Mouse (Mus musculus): ENCODE data around the gene Lyst. TPM values are rescaled to one million over a fixed set of nuclear protein-coding genes. Genes with fewer than 3 reads are reported as not detected.
A peak's percentile ranks its signal among the peaks of the same experiment; 100 is the strongest.

The Lyst gene
- polyA plus RNA-seq, 1 experiment from 2014 or later: 2.8 TPM

DNA sequence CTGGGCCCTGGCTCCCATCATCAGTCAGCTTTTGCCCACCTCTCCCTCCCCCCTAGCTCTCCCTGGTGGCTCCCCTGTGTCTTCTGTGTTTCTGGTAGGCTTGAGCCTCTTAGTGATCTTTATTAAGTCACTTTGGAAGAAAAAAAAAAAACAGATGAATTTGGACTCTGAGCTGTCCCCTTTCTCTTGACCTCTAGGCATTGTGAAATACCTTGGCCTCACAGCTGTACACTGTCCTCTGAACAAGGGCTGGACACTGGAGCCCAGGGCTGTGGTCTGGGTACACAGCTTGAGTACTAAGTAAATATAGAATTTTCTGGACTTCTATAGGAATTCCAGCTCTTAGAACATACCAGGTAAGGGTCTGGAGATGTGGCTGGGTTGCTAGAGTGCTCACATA is 20.6 kb upstream of the Lyst start:
- no peak overlapping the region for H3K4me3 ChIP-seq (ENCODE audit: low read depth, low read length)
- no peaks in the 10 kb centered on the region for H3K9me3 ChIP-seq (replicated peaks; ENCODE audit: control insufficient read depth, low read length)
- no peaks in the 10 kb centered on the region for H3K27me3 ChIP-seq (replicated peaks; ENCODE audit: control insufficient read depth, insufficient read depth, low read length)
- ATAC-seq: no peak
- H3K9ac ChIP-seq (ENCODE audit: low read length): no peak overlapping the region
- H3K27ac ChIP-seq (ENCODE audit: low read depth, low read length): no peak overlapping the region
- H3K36me3 ChIP-seq (ENCODE audit: control insufficient read depth, insufficient read depth, low read length): no peaks in the 10 kb centered on the region
- peaks cover 7% of the 10 kb centered on the region; the same call in 1 of the 2 replicates for H3K4me1 ChIP-seq (ENCODE audit: control insufficient read depth, insufficient read depth, low read length)
- no peak overlapping the region for H3K4me2 ChIP-seq (ENCODE audit: low read length)
- DNase-seq (ENCODE audit: low spot score): no peak

DNA sequence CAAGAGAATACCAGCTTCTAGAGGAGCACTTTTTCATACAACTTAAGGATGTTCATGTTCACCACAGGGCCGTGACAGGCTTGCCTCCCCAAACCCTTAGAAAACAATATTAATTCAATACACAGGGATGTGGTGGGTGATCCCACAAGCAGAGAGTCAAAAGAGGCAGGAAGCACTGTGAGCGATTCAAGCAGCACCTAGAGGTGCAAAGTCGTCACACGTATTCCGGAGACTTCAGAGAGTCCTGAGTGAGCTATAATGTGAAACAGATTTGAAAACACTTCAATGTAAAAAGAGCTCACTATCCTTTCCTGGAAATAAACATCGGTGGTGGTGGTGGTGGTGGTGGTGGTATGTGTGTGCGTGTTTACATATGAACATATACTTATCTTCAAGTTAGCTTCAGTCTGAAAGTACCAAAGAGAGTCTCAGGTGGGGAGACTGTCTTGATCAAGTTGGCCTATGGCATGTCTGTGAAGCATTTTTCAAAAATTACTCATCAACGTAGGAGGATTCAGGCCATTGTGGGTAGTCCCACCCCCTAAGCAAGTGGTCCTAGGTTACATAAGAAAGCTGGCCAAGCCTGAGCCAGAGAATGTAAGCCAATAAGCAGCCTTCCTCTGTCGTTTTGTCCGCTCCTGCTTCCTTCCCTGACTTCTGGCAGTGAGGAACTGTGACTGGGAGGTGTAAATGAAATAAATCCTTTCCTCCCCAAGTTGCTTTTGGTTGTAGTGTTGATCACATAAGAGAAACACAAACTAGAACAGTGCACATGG is 17.9 kb upstream of the Lyst start:
- no peaks in the 10 kb centered on the region for H3K36me3 ChIP-seq (ENCODE audit: control insufficient read depth, insufficient read depth, low read length)
- H3K27me3 ChIP-seq (replicated peaks; ENCODE audit: control insufficient read depth, insufficient read depth, low read length): no peaks in the 10 kb centered on the region
- no peak overlapping the region for H3K4me3 ChIP-seq (ENCODE audit: low read depth, low read length)
- WGBS: 86% methylated on average over 10 of the region's 10 CpGs
- ATAC-seq: no peak
- H3K9me3 ChIP-seq (replicated peaks; ENCODE audit: control insufficient read depth, low read length): no peaks in the 10 kb centered on the region
- H3K27ac ChIP-seq (ENCODE audit: low read depth, low read length): no peak overlapping the region
- no peak overlapping the region for H3K4me2 ChIP-seq (ENCODE audit: low read length)
- no peak for DNase-seq (ENCODE audit: low spot score)
- H3K9ac ChIP-seq (ENCODE audit: low read length): no peak overlapping the region
- H3K4me1 ChIP-seq (ENCODE audit: control insufficient read depth, insufficient read depth, low read length): peaks cover 8% of the 10 kb centered on the region; the same call in 1 of the 2 replicates

- 91% methylated on average over 2 of the region's 2 CpGs for WGBS
- Histone ChIP-seq H3K4me1 (ENCODE audit: control insufficient read depth, insufficient read depth, low read length) (peaks cover 8% of the 10 kb centered on the region; the same call in 1 of the 2 replicates), H3K4me3 (ENCODE audit: low read depth, low read length) (no peak overlapping the region), H3K9me3 (replicated peaks; ENCODE audit: control insufficient read depth, low read length) (no peaks in the 10 kb centered on the region), H3K9ac (ENCODE audit: low read length) (no peak overlapping the region), H3K36me3 (ENCODE audit: control insufficient read depth, insufficient read depth, low read length) (no peaks in the 10 kb centered on the region), H3K4me2 (ENCODE audit: low read length) (no peak overlapping the region), H3K27ac (ENCODE audit: low read depth, low read length) (no peak overlapping the region), H3K27me3 (replicated peaks; ENCODE audit: control insufficient read depth, insufficient read depth, low read length) (no peaks in the 10 kb centered on the region)
- no peak for ATAC-seq
- no peak for DNase-seq (ENCODE audit: low spot score)
Observed at GRCm38 (mm10) chr13:13572941-13573340, 17.3 kb upstream of the Lyst start.

- Histone ChIP-seq H3K27ac (ENCODE audit: low read depth, low read length) (no peak overlapping the region), H3K4me2 (ENCODE audit: low read length) (no peak overlapping the region), H3K4me3 (ENCODE audit: low read depth, low read length) (no peak overlapping the region), H3K9me3 (replicated peaks; ENCODE audit: control insufficient read depth, low read length) (no peaks in the 10 kb centered on the region), H3K9ac (ENCODE audit: low read length) (no peak overlapping the region), H3K4me1 (ENCODE audit: control insufficient read depth, insufficient read depth, low read length) (peaks cover 8% of the 10 kb centered on the region; the same call in 1 of the 2 replicates), H3K27me3 (replicated peaks; ENCODE audit: control insufficient read depth, insufficient read depth, low read length) (no peaks in the 10 kb centered on the region), H3K36me3 (ENCODE audit: control insufficient read depth, insufficient read depth, low read length) (no peaks in the 10 kb centered on the region)
- DNase-seq (ENCODE audit: low spot score) (peak; percentile 55), ATAC-seq (peak; percentile 56; the same call in 1 of the 2 replicates)
- WGBS: 45% methylated on average over 5 of the region's 5 CpGs
Observed at GRCm38 (mm10) chr13:13573572-13574257, 16.5 kb upstream of the Lyst start.

- Histone ChIP-seq H3K27ac (ENCODE audit: low read depth, low read length) (no peak overlapping the region), H3K9ac (ENCODE audit: low read length) (no peak overlapping the region), H3K4me3 (ENCODE audit: low read depth, low read length) (no peak overlapping the region), H3K4me1 (ENCODE audit: control insufficient read depth, insufficient read depth, low read length) (peaks cover 8% of the 10 kb centered on the region; the same call in 1 of the 2 replicates), H3K9me3 (replicated peaks; ENCODE audit: control insufficient read depth, low read length) (no peaks in the 10 kb centered on the region), H3K27me3 (replicated peaks; ENCODE audit: control insufficient read depth, insufficient read depth, low read length) (no peaks in the 10 kb centered on the region), H3K36me3 (ENCODE audit: control insufficient read depth, insufficient read depth, low read length) (no peaks in the 10 kb centered on the region), H3K4me2 (ENCODE audit: low read length) (no peak overlapping the region)
- 61% methylated on average over 8 of the region's 8 CpGs for WGBS
- peak; percentile 74 for ATAC-seq
- peak; percentile 56 for DNase-seq (ENCODE audit: low spot score)
Observed at GRCm38 (mm10) chr13:13574258-13574870, 15.8 kb upstream of the Lyst start.

DNA sequence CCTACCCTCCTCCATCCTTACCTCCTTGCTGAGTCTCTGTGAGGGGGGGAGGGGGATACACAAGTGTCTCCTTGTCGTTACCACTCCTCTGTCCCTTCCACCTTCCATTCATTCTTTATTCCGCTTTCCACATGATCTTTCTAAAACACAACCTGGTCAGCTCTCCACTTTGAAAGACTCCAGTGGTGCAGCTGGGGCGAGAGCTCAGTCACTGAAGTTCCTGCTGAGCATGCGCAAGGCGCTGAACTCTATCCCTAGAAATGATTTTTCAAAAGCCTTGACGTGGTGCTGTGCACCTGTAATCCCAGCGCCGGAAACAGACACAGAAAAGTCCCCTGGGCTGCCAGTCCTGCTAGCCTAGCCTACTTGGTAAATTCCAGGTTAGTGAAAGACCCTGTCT is 15.1 kb upstream of the Lyst start:
- H3K4me3 ChIP-seq (ENCODE audit: low read depth, low read length): no peak overlapping the region
- 75% methylated on average over 8 of the region's 8 CpGs for WGBS
- no peaks in the 10 kb centered on the region for H3K27me3 ChIP-seq (replicated peaks; ENCODE audit: control insufficient read depth, insufficient read depth, low read length)
- ATAC-seq (no peak), DNase-seq (ENCODE audit: low spot score) (no peak)
- no peak overlapping the region for H3K9ac ChIP-seq (ENCODE audit: low read length)
- H3K9me3 ChIP-seq (replicated peaks; ENCODE audit: control insufficient read depth, low read length): no peaks in the 10 kb centered on the region
- no peak overlapping the region for H3K27ac ChIP-seq (ENCODE audit: low read depth, low read length)
- H3K4me2 ChIP-seq (ENCODE audit: low read length): no peak overlapping the region
- no peaks in the 10 kb centered on the region for H3K36me3 ChIP-seq (ENCODE audit: control insufficient read depth, insufficient read depth, low read length)
- H3K4me1 ChIP-seq (ENCODE audit: control insufficient read depth, insufficient read depth, low read length): peaks cover 8% of the 10 kb centered on the region; the same call in 1 of the 2 replicates

- ATAC-seq (no peak), DNase-seq (ENCODE audit: low spot score) (no peak)
- Histone ChIP-seq H3K27ac (ENCODE audit: low read depth, low read length) (no peak overlapping the region), H3K4me1 (ENCODE audit: control insufficient read depth, insufficient read depth, low read length) (peaks cover 8% of the 10 kb centered on the region; the same call in 1 of the 2 replicates), H3K4me2 (ENCODE audit: low read length) (no peak overlapping the region), H3K9ac (ENCODE audit: low read length) (no peak overlapping the region), H3K27me3 (replicated peaks; ENCODE audit: control insufficient read depth, insufficient read depth, low read length) (no peaks in the 10 kb centered on the region), H3K4me3 (ENCODE audit: low read depth, low read length) (no peak overlapping the region), H3K36me3 (ENCODE audit: control insufficient read depth, insufficient read depth, low read length) (no peaks in the 10 kb centered on the region), H3K9me3 (replicated peaks; ENCODE audit: control insufficient read depth, low read length) (no peaks in the 10 kb centered on the region)
- WGBS: 51% methylated on average over 8 of the region's 8 CpGs
Observed at GRCm38 (mm10) chr13:13576469-13577205, 13.6 kb upstream of the Lyst start.

DNA sequence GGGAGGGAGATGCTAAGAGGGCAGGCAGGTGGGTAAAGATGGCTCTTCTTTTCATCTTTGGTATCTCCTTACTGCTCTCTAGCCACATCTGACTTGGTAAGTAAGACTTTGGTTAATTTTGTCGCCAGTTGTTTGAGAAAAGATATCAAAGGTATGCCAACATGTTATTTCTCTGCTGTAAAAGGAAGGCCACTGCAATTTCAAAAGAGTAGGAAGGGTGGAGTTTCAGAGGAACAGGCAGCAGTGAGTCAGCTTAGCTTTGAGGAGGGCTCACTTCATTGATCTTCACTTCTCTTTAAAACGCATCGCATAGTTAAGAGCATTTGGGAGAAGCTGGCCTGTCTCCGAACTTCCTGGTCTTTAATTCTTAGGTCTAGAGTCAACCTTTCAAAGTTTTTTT is 8.2 kb upstream of the Lyst start:
- Histone ChIP-seq H3K9me3 (replicated peaks; ENCODE audit: control insufficient read depth, low read length) (no peaks in the 10 kb centered on the region), H3K36me3 (ENCODE audit: control insufficient read depth, insufficient read depth, low read length) (no peaks in the 10 kb centered on the region), H3K27me3 (replicated peaks; ENCODE audit: control insufficient read depth, insufficient read depth, low read length) (no peaks in the 10 kb centered on the region), H3K4me3 (ENCODE audit: low read depth, low read length) (no peak overlapping the region), H3K9ac (ENCODE audit: low read length) (no peak overlapping the region), H3K4me2 (ENCODE audit: low read length) (no peak overlapping the region), H3K4me1 (ENCODE audit: control insufficient read depth, insufficient read depth, low read length) (no peaks in the 10 kb centered on the region), H3K27ac (ENCODE audit: low read depth, low read length) (no peak overlapping the region)
- DNase-seq (ENCODE audit: low spot score) (no peak), ATAC-seq (no peak)
- WGBS: 87% methylated on average over 4 of the region's 4 CpGs

All from forebrain, embryonic 14.5 days (tissue).